Mouse (Mus musculus) lung, embryonic 16.5 days (tissue): ENCODE measurements at regions not wholly inside any gene's neighbourhood (a gene's known extent, or its start where the extent isn't known, plus 50 kb on each side); places are given as distances from the start of the nearest gene placed in this dataset.

ENCODE experiments used
- ATAC-seq: fragments of 200-750 bp; cut with Nextera tagmentation; 2 replicates; pipeline ENCODE4 v1.8.0; 2017; ENCODE audit warnings: low read depth, mild to moderate bottlenecking, moderate library complexity
- H3K27ac ChIP-seq: fragments of 300-500 bp; sonication (generic); 2 replicates; pipeline ENCODE4 v1.5.1; 2014; ENCODE audit warnings: mild to moderate bottlenecking, control low read depth, low read length
- H3K27me3 ChIP-seq: fragments of 300-500 bp; sonication (generic); 2 replicates; pipeline ENCODE4 v1.6.1; 2014; ENCODE audit warnings: low read depth, low read length, mixed read lengths; ENCODE audit not compliant: control insufficient read depth, insufficient read depth
- H3K36me3 ChIP-seq: fragments of 300-500 bp; sonication (generic); 2 replicates; pipeline ENCODE4 v1.6.1; 2014; ENCODE audit warnings: low read length; ENCODE audit not compliant: control insufficient read depth, insufficient read depth
- H3K4me1 ChIP-seq: fragments of 300-500 bp; sonication (generic); replicated peaks from 2 replicates; pipeline ENCODE4 v1.6.1; 2014; ENCODE audit warnings: low read length, mixed read lengths; ENCODE audit not compliant: control insufficient read depth, insufficient read depth
- H3K4me2 ChIP-seq: fragments of 300-500 bp; sonication (generic); 2 replicates; pipeline ENCODE4 v1.6.1; 2014; ENCODE audit warnings: low read depth, low read length, control low read depth
- H3K4me3 ChIP-seq: fragments of 300-500 bp; sonication (generic); 2 replicates; pipeline ENCODE4 v1.5.1; 2014; ENCODE audit warnings: mild to moderate bottlenecking, low read length, control low read depth
- H3K9ac ChIP-seq: fragments of 300-500 bp; sonication (generic); 2 replicates; pipeline ENCODE4 v1.6.1; 2014; ENCODE audit warnings: low read length, control low read depth
- H3K9me3 ChIP-seq: fragments of 300-500 bp; sonication (generic); 2 replicates; pipeline ENCODE4 v1.6.1; 2016; ENCODE audit warnings: low read length; ENCODE audit not compliant: control insufficient read depth
- WGBS: fragments of 180-500 bp; shearing (Covaris S2); extraction: QIAGEN DNeasy Blood & Tissue Kit; methylation state at CpG from one replicate; pipeline ENCODE4 v1.1.7; 2014; 5-methylcytosine and 5-hydroxymethylcytosine counted together

DNA sequence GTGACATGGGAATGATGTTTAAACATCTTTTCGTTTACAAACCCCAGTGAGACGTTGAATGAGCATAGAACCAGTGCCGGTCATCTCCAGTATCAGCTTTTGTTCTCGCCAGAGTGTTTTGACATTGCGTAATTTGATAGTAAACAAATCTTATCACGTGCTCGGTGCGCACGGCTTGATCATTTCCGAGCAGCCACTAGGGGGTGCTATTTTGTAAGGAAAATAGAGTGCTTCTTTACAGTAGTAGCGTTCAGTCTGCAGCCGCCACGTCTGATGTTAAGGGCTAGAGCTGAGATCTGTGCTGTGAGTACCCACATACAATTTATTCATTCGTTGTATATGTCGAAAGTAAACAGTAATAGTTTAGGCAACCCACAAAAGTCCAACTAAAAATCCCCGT lies 137.2 kb upstream of the Wdfy3 start:
- H3K36me3 ChIP-seq: no peaks in the 10 kb centered on the region
- H3K27me3 ChIP-seq: no peaks in the 10 kb centered on the region
- H3K4me2 ChIP-seq: peak overlapping the region; percentile 40
- WGBS: 2% methylated on average over 16 of the region's 16 CpGs
- ATAC-seq: peak; percentile 87
- H3K9ac ChIP-seq: no peak overlapping the region
- H3K27ac ChIP-seq: no peak overlapping the region
- no peaks in the 10 kb centered on the region for H3K9me3 ChIP-seq
- H3K4me1 ChIP-seq: no peaks in the 10 kb centered on the region
- H3K4me3 ChIP-seq: peak overlapping the region; percentile 26; the same call in 1 of the 2 replicates

DNA sequence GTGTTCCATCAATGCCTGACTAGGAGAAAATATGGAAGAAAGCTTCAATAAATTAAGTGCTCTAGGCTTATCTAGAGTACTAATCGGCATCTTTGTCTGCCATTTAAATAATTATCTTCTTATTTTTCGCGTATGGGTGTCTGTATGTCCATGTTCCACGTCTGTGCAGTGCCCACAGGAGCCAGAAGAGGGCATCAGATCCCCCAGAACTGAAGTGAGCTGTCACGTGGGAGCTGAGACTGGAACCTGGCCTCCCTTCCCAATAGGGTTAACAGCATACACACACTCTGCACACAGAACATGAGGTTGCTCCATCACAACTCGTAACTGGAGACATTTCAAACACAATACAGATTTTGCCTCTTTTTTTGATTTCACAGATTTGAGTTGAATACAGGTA lies 143.4 kb upstream of the Wdfy3 start:
- Histone ChIP-seq H3K4me3 (no peak overlapping the region), H3K27ac (no peak overlapping the region), H3K27me3 (no peaks in the 10 kb centered on the region), H3K4me1 (no peaks in the 10 kb centered on the region), H3K36me3 (no peaks in the 10 kb centered on the region), H3K4me2 (no peak overlapping the region), H3K9me3 (no peaks in the 10 kb centered on the region), H3K9ac (no peak overlapping the region)
- no peak for ATAC-seq
- 64% methylated on average over 6 of the region's 6 CpGs for WGBS

DNA sequence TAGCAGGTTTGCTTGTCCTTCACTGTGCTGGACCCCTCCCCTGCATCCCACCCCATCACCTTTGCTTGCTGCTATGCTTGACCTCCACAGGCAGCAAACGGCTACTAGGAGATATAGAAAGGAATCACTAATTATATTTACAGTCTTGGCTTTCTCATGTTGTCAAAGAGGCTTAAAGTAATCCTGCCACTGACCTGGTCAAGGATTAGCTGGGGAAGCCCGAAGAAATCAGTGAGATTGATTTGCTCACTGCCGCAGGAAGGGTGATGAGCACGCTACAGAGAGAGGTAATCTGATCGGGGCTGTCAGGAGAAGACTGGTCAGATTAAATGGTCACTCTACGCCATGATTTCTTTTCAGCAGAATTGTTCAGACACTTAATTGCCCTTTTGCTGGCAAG lies 157.4 kb upstream of the Wdfy3 start:
- no peak overlapping the region for H3K4me2 ChIP-seq
- no peak overlapping the region for H3K27ac ChIP-seq
- 19% methylated on average over 6 of the region's 6 CpGs for WGBS
- no peaks in the 10 kb centered on the region for H3K36me3 ChIP-seq
- no peak overlapping the region for H3K4me3 ChIP-seq
- H3K27me3 ChIP-seq: no peaks in the 10 kb centered on the region
- H3K4me1 ChIP-seq: no peaks in the 10 kb centered on the region
- no peak for ATAC-seq
- H3K9me3 ChIP-seq: no peaks in the 10 kb centered on the region
- no peak overlapping the region for H3K9ac ChIP-seq

DNA sequence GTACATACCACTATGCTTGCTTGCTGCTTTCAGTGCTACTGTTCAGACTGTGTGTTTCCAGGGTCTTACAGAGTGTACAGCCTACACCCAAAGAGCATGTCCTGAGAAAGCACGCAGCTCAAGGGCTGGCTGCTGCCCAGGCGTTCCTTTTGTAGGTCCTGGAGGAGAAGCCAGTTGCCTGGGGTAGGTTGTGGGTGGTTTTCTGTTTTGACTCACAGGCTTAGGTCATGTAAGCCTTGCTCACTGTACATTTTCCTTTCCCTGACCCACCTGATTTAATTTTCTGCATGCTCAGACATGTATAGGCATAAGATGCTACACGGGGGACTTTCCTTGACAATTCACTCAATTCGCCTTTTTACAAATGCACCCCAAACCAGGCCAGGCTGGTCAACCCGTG lies 172.9 kb upstream of the Wdfy3 start:
- Histone ChIP-seq H3K36me3 (no peaks in the 10 kb centered on the region), H3K27ac (no peak overlapping the region), H3K4me1 (no peaks in the 10 kb centered on the region), H3K9ac (no peak overlapping the region), H3K9me3 (no peaks in the 10 kb centered on the region), H3K27me3 (no peaks in the 10 kb centered on the region), H3K4me2 (no peak overlapping the region), H3K4me3 (no peak overlapping the region)
- ATAC-seq: no peak
- 82% methylated on average over 5 of the region's 5 CpGs for WGBS

DNA sequence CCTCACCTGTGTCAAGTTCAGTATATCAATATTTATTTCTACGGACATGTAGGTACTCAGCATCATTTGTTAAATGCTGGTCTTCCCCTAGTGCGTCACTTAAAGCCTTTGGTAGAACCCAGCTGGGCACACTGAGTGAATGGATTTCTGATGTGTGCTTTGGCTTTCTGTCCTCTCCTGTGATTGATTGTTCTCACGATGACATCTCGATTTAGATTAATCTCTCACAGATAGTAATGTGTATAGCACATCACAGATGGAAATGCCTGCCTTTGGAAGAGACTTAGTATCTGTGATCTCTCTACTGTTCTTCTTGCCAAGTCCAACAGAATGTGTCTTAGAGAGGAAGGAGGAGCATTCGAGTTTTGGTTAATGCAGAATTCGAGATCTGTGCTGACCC lies 175.0 kb upstream of the Wdfy3 start:
- H3K4me1 ChIP-seq: no peaks in the 10 kb centered on the region
- H3K27me3 ChIP-seq: no peaks in the 10 kb centered on the region
- no peaks in the 10 kb centered on the region for H3K36me3 ChIP-seq
- ATAC-seq: no peak
- 53% methylated on average over 6 of the region's 6 CpGs for WGBS
- no peak overlapping the region for H3K27ac ChIP-seq
- no peak overlapping the region for H3K4me2 ChIP-seq
- no peak overlapping the region for H3K4me3 ChIP-seq
- H3K9me3 ChIP-seq: no peaks in the 10 kb centered on the region
- H3K9ac ChIP-seq: no peak overlapping the region

DNA sequence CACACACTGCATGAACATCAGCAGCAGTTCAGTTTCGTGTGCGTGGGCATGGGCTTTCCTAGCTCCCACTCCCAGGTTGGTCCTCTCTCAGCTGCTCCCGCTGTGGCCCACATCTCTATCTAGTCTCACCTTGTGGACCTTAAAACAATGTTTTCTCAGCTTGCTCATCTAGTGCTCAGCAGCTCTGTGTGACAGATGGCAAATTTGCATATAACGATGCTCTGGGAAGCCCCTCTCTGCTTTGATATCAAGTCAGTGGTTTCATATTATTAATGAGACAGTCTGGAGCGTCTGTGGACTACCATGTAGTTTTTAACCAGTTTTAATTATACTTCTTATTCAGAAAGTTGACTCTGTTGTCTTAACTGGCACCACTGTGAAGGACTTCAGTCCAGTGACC lies 179.0 kb upstream of the Wdfy3 start:
- Histone ChIP-seq H3K4me1 (no peaks in the 10 kb centered on the region), H3K27ac (no peak overlapping the region), H3K4me3 (no peak overlapping the region), H3K36me3 (no peaks in the 10 kb centered on the region), H3K27me3 (no peaks in the 10 kb centered on the region), H3K4me2 (no peak overlapping the region), H3K9me3 (no peaks in the 10 kb centered on the region), H3K9ac (no peak overlapping the region)
- 78% methylated on average over 5 of the region's 5 CpGs for WGBS
- ATAC-seq: no peak

DNA sequence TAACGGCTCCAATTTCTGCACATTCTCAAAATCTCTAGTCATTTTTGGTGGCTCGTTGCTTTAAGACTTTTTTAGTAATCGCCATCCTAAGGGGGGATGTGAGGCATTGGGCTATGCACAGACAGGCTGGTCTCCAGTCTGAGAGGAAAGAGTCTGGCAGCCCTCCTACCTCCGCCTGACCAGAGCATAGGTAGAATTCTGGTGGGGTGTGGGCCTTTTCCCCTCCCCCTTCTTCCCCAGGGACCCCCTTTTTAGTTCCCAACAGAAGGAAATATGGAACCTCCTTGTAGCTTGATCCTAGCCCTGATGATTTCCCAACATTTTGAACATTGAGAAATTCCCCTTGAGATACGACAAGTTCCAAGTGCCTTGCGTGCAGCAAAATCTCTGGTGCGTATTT lies 181.4 kb upstream of the Wdfy3 start:
- WGBS: 81% methylated on average over 7 of the region's 7 CpGs
- no peak overlapping the region for H3K4me3 ChIP-seq
- no peak overlapping the region for H3K4me2 ChIP-seq
- H3K4me1 ChIP-seq: no peaks in the 10 kb centered on the region
- no peak overlapping the region for H3K27ac ChIP-seq
- no peaks in the 10 kb centered on the region for H3K9me3 ChIP-seq
- no peak overlapping the region for H3K9ac ChIP-seq
- ATAC-seq: no peak
- no peaks in the 10 kb centered on the region for H3K36me3 ChIP-seq
- no peaks in the 10 kb centered on the region for H3K27me3 ChIP-seq

DNA sequence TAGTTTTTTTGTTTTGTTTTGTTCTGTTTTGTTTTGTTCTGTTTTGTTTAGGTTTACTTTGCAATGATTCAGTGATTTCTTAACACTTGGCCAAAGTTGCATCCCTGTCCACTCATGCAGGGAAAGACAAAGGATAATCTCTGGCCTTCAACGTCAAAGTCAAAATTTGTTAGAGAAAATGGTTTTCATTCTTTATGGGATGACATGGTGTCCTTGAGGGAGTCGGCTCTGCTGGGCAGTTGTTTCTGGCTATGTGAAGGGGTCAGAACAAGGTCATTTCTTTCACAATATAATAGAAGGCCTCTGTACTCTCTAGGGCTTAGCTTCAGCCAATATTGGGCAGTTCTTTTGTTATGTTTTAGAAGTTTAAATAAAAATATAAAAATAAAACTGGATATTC lies 184.1 kb upstream of the Wdfy3 start:
- Histone ChIP-seq H3K9ac (no peak overlapping the region), H3K4me3 (no peak overlapping the region), H3K4me1 (no peaks in the 10 kb centered on the region), H3K9me3 (no peaks in the 10 kb centered on the region), H3K36me3 (no peaks in the 10 kb centered on the region), H3K4me2 (no peak overlapping the region), H3K27me3 (no peaks in the 10 kb centered on the region), H3K27ac (no peak overlapping the region)
- no peak for ATAC-seq
- 43% methylated on average over 2 of the region's 2 CpGs for WGBS

DNA sequence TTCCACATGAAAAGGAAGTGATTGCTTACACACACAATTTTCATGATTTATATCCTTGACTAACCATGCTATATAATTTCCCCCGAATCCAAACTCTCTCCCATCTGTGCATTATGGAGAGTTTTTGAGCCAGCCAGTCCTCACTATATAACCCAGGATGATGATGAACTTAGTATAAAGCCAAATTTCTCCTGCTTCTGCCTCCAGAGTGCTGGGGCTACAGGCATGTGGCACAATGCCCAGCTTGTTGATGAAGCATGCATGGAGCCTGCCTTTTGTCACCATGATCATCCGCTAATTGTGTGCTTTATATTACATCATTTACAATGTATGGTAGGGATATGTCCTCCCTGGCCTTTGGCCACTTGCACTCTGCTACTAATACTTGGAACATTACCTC lies 187.4 kb upstream of the Wdfy3 start:
- no peaks in the 10 kb centered on the region for H3K4me1 ChIP-seq
- 54% methylated on average over 2 of the region's 2 CpGs for WGBS
- ATAC-seq: no peak

DNA sequence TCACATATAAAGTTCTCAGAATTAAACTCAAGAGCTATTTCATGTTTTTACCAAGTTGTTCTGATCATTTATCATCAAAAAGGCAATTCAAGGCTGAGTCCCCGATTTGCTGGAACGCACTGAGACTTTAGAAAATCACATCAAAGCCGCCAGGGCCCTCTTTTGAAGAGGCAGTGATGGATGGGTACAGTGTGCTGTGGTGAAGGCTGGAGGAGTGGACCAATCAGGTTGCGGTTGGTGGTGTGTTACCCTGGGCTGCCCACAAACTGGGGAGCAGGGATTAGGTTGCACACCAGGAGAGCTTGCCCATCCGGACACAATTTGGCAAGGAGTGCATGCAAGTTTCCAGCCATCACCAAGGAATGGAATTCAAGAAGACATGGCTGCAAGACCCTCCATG lies 191.9 kb upstream of the Wdfy3 start:
- Histone ChIP-seq H3K4me2 (no peak overlapping the region), H3K27me3 (no peaks in the 10 kb centered on the region), H3K9me3 (no peaks in the 10 kb centered on the region), H3K4me1 (no peaks in the 10 kb centered on the region), H3K27ac (no peak overlapping the region), H3K9ac (no peak overlapping the region), H3K36me3 (no peaks in the 10 kb centered on the region), H3K4me3 (no peak overlapping the region)
- no peak for ATAC-seq
- 54% methylated on average over 5 of the region's 5 CpGs for WGBS

More for the DNA sequence above, 187.4 kb upstream of the Wdfy3 start:
- Histone ChIP-seq H3K27me3 (no peaks in the 10 kb centered on the region), H3K9me3 (no peaks in the 10 kb centered on the region), H3K4me3 (no peak overlapping the region), H3K4me2 (no peak overlapping the region), H3K9ac (no peak overlapping the region), H3K36me3 (no peaks in the 10 kb centered on the region), H3K27ac (no peak overlapping the region)
